Mouse (Mus musculus): ENCODE data around the gene Tnpo1.

- no peak for TF ChIP-seq POLR2A (IDR thresholded peaks at IDR 0.05; ENCODE audit: borderline replicate concordance, extremely low read depth, insufficient read depth, insufficient read length, poor library complexity, severe bottlenecking)
- no peak for TF ChIP-seq CTCF (IDR thresholded peaks at IDR 0.05; ENCODE audit: borderline replicate concordance, extremely low read depth, insufficient read depth, insufficient read length)
These were observed 116.0 kb downstream of the Tnpo1 start for GRCm38 (mm10) chr13:98810143-98810542.
